Mouse (Mus musculus) lung, postnatal 0 days (tissue): Measurements from ENCODE around the gene Efemp1.

Experiments used
- CTCF ChIP-seq: IDR thresholded peaks from 2 replicates; pipeline ENCODE4 v1.5.1; 2016; ENCODE audit warnings: antibody characterized with exemption, mild to moderate bottlenecking
- EP300 ChIP-seq: IDR thresholded peaks from 2 replicates; pipeline ENCODE4 v1.6.1; 2016; ENCODE audit warnings: antibody characterized with exemption, mild to moderate bottlenecking, control low read depth

- TF ChIP-seq CTCF: no peak
- TF ChIP-seq EP300: no peak
These were observed 98.7 kb downstream of the Efemp1 start for GRCm38 (mm10) chr11:28951586-28952210.
